Comparison of ENCODE assay signal across 8 mouse cellular contexts in genomic region chr4:124477870-124478301, GRCm38 (mm10).
DNase-seq lines count a peak whose midpoint lies in the region; ATAC-seq and TF ChIP-seq lines count a peak whose summit lies in the region.
"Had no signal": no experiment of that assay in that cellular context is flagged by ENCODE, and none has a peak within 500 bp of the region (broad histone marks: within the 10 kb centered on the region; RNA-seq: fewer than 3 reads in every experiment).

No protein-coding gene starts in this region.

- peaks cover 22% of the 10 kb centered on the region for H3K4me1 ChIP-seq in forebrain, embryonic 10.5 days
- H3K4me1 ChIP-seq in kidney, embryonic 14.5 days (ENCODE audit: control insufficient read depth, insufficient read depth, low read length): peaks cover 13% of the 10 kb centered on the region; the same call in 1 of the 2 replicates
- peaks cover 31% of the 10 kb centered on the region for H3K4me1 ChIP-seq in midbrain, embryonic 10.5 days

- WGBS in forebrain, embryonic 10.5 days: under 1% methylated on average over 21 of the region's 22 CpGs
- 1% methylated on average over 20 of the region's 22 CpGs for WGBS in kidney, embryonic 14.5 days
- WGBS in midbrain, embryonic 10.5 days: 1% methylated on average over 21 of the region's 22 CpGs

- 0 out of 2 replicates have a peak overlapping the region, but pooled peaks have one; percentile 36 for H3K27ac ChIP-seq in forebrain, embryonic 10.5 days
- no peak overlapping the region for H3K27ac ChIP-seq in kidney, embryonic 14.5 days (ENCODE audit: low read depth, low read length)
- H3K27ac ChIP-seq in midbrain, embryonic 10.5 days (replicated peaks): peak overlapping the region; percentile 78; the same call in 1 of the 2 replicates
- no peak overlapping the region for H3K27ac ChIP-seq in left cerebral cortex, adult 2 months

- H3K9me3 ChIP-seq in forebrain, embryonic 10.5 days: no peaks in the 10 kb centered on the region
- H3K9me3 ChIP-seq in kidney, embryonic 14.5 days (ENCODE audit: control insufficient read depth, low read length): no peaks in the 10 kb centered on the region
- no peaks in the 10 kb centered on the region for H3K9me3 ChIP-seq in midbrain, embryonic 10.5 days (replicated peaks)

- H3K4me2 ChIP-seq in kidney, embryonic 14.5 days (replicated peaks; ENCODE audit: low read depth, low read length): peak overlapping the region; percentile 37

- no peak for TF ChIP-seq CTCF in left cerebral cortex, adult 2 months (IDR thresholded peaks at IDR 0.05)

- H3K36me3 ChIP-seq in forebrain, embryonic 10.5 days (replicated peaks): no peaks in the 10 kb centered on the region
- H3K36me3 ChIP-seq in kidney, embryonic 14.5 days (ENCODE audit: control insufficient read depth, insufficient read depth, low read length): no peaks in the 10 kb centered on the region
- no peaks in the 10 kb centered on the region for H3K36me3 ChIP-seq in midbrain, embryonic 10.5 days

- H3K4me3 ChIP-seq in forebrain, embryonic 10.5 days: peak overlapping the region; percentile 31
- H3K4me3 ChIP-seq in kidney, embryonic 14.5 days (ENCODE audit: low read length): peak overlapping the region; percentile 23
- peak overlapping the region; percentile 46 for H3K4me3 ChIP-seq in midbrain, embryonic 10.5 days
- no peak overlapping the region for H3K4me3 ChIP-seq in left cerebral cortex, adult 2 months
- H3K4me3 ChIP-seq: myocyte had no signal

- no peak overlapping the region for H3K9ac ChIP-seq in kidney, embryonic 14.5 days (ENCODE audit: low read depth, low read length)

- ATAC-seq in kidney, embryonic 14.5 days (ENCODE audit: low FRiP score, low TSS enrichment): peak; percentile 77

- intact Hi-C loops in left cerebral cortex, adult 2 months (cut with DNase I): no loop called here

- peaks cover 100% of the 10 kb centered on the region for H3K27me3 ChIP-seq in forebrain, embryonic 10.5 days (ENCODE audit: poor library complexity, severe bottlenecking)
- peaks cover 78% of the 10 kb centered on the region for H3K27me3 ChIP-seq in kidney, embryonic 14.5 days (ENCODE audit: control insufficient read depth, insufficient read depth, low read length)
- H3K27me3 ChIP-seq in midbrain, embryonic 10.5 days (ENCODE audit: low read depth, poor library complexity, severe bottlenecking): peaks cover 98% of the 10 kb centered on the region

- DNase-seq in embryo, embryonic 10.5 days (ENCODE audit: low spot score): peak; percentile 94
- DNase-seq in forebrain, embryonic 10.5 days (ENCODE audit: extremely low spot score, low spot score): peak; percentile 56
- DNase-seq in midbrain, embryonic 10.5 days (ENCODE audit: low spot score): peak; percentile 81
- DNase-seq in spleen, adult 12 weeks (ENCODE audit: low spot score): no peak
- no peak for DNase-seq in layer of hippocampus, adult 8-10 months (ENCODE audit: low spot score in 2 of 2)
- no peak for DNase-seq in left cerebral cortex, adult 2 months (ENCODE audit: extremely low spot score in 1 of 2, low spot score in 2 of 2)

Comparison
In these comparisons a context has a peak if more than half of its experiments do, and no peak if none do; other contexts are left out.
1. DNase-seq: peak in embryo, embryonic 10.5 days (single experiment), forebrain, embryonic 10.5 days (single experiment) and midbrain, embryonic 10.5 days (single experiment); none in spleen, adult 12 weeks (single experiment), layer of hippocampus, adult 8-10 months (0 of 2) and left cerebral cortex, adult 2 months (0 of 2).
2. H3K27ac ChIP-seq: peak in forebrain, embryonic 10.5 days (single experiment) and midbrain, embryonic 10.5 days (single experiment); none in kidney, embryonic 14.5 days (single experiment) and left cerebral cortex, adult 2 months (single experiment).